Mouse (Mus musculus) lung, postnatal 0 days (tissue): ENCODE results near the gene Acox2. TPM values are rescaled to one million over a fixed set of nuclear protein-coding genes. Genes with fewer than 3 reads are reported as not detected.
"Not testable (repeated sequence)": the region's sequence is repeated elsewhere in the genome, so short reads cannot be mapped to it uniquely, and the experiment has no call there.

Experiments used
- ATAC-seq: fragments of 200-750 bp; cut with Nextera tagmentation; 2 replicates; pipeline ENCODE4 v1.8.0; 2017; ENCODE audit warnings: moderate library complexity
- DNase-seq: peaks from one replicate; pipeline ENCODE4 v3.0.0-alpha.2; 2016; ENCODE audit warnings: low spot score
- H3K27ac ChIP-seq: fragments of 300-500 bp; sonication (generic); 2 replicates; pipeline ENCODE4 v1.5.1; 2014; ENCODE audit warnings: antibody characterized with exemption, mild to moderate bottlenecking, low read length, mixed read lengths
- H3K27me3 ChIP-seq: fragments of 300-500 bp; sonication (generic); replicated peaks from 2 replicates; pipeline ENCODE4 v1.6.1; 2014; ENCODE audit warnings: low read length, mixed read lengths; ENCODE audit not compliant: insufficient read depth
- H3K36me3 ChIP-seq: fragments of 300-500 bp; sonication (generic); 2 replicates; pipeline ENCODE4 v1.6.1; 2014; ENCODE audit warnings: low read length, mixed read lengths; ENCODE audit not compliant: insufficient read depth
- H3K4me1 ChIP-seq: fragments of 300-500 bp; sonication (generic); 2 replicates; pipeline ENCODE4 v1.6.1; 2014; ENCODE audit warnings: antibody characterized with exemption, low read depth, low read length, mixed read lengths; ENCODE audit not compliant: insufficient read depth
- H3K4me2 ChIP-seq: fragments of 300-500 bp; sonication (generic); replicated peaks from 2 replicates; pipeline ENCODE4 v1.6.1; 2014; ENCODE audit warnings: low read depth, mild to moderate bottlenecking, low read length, moderate library complexity, mixed read lengths
- H3K4me3 ChIP-seq: fragments of 300-500 bp; sonication (generic); 2 replicates; pipeline ENCODE4 v1.5.1; 2014; ENCODE audit warnings: low read depth, low read length
- H3K9ac ChIP-seq: fragments of 300-500 bp; sonication (generic); replicated peaks from 2 replicates; pipeline ENCODE4 v1.6.1; 2014; ENCODE audit warnings: low read depth, mild to moderate bottlenecking
- H3K9me3 ChIP-seq: fragments of 300-500 bp; sonication (generic); 2 replicates; pipeline ENCODE4 v1.6.1; 2016; ENCODE audit warnings: low read length, mixed read lengths
- CTCF ChIP-seq: IDR thresholded peaks from 2 replicates; pipeline ENCODE4 v1.5.1; 2016; ENCODE audit warnings: antibody characterized with exemption, mild to moderate bottlenecking
- EP300 ChIP-seq: IDR thresholded peaks from 2 replicates; pipeline ENCODE4 v1.6.1; 2016; ENCODE audit warnings: antibody characterized with exemption, mild to moderate bottlenecking, control low read depth
- WGBS: fragments of 180-500 bp; shearing (Covaris S2); extraction: QIAGEN DNeasy Blood & Tissue Kit; methylation state at CpG from one replicate; pipeline ENCODE4 v1.1.7; 2014; 5-methylcytosine and 5-hydroxymethylcytosine counted together
- polyA plus RNA-seq: library from polyadenylated mRNA; unstranded; fragments of >200 nt; fragmentation: Nextera tagmentation; extraction: Ambion mirVana; gene quantifications from 2 replicates; pipeline ENCODE4 v1.2.1, GENCODE M21; 2015

Gene Acox2
- polyA plus RNA-seq, 1 experiment from 2014 or later: 6.3 TPM

DNA sequence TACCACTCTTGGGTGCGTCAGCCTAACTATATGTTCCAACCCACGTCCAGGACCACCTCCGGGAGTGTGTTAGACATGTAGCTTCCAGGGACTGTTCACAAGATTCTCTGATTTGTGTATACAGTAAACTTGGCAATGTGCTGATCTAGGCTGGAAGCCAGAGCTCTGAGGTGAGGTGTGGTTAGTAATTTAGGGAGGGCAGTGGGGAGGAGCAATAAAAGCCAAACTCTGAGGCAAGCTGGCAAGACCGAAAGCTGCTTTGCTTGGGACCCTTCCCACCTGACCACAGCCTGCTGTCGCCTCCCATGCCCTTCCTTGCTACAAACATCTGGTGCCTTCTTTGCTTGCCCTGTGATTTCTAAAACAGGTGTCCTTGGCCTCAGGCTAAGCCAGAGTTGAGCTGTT is 38.7 kb upstream of the Acox2 start:
- H3K9ac ChIP-seq: no peak overlapping the region
- H3K4me1 ChIP-seq: no peaks in the 10 kb centered on the region
- peak; percentile 32 for DNase-seq
- 0 out of 2 replicates have a peak, but pooled peaks have one; percentile 14 for ATAC-seq
- no peak overlapping the region for H3K4me2 ChIP-seq
- H3K36me3 ChIP-seq: no peaks in the 10 kb centered on the region
- TF ChIP-seq CTCF: no peak
- H3K4me3 ChIP-seq: no peak overlapping the region
- no peaks in the 10 kb centered on the region for H3K9me3 ChIP-seq
- H3K27ac ChIP-seq: no peak overlapping the region
- whole genome bisulfite sequencing: 47% methylated on average over 5 of the region's 5 CpGs
- no peaks in the 10 kb centered on the region for H3K27me3 ChIP-seq

DNA sequence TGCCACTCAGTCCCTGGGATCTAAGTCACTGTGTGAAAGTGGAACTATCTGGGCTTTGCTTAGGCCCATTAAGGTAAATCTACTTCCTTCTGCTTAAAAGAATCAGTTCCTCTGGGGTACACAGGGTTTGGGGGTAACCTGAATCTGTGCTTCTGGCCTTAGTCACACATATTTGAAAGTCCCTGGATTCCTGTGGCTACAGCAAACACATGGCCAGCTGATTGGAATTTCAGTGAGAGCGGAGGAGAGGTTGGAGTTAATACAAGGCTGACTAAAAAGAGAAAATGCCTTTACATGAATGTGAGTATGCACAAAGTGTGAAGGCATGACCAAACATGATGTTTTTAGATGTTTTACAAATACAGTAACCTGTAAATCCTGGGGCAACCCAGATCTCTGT is 35.1 kb upstream of the Acox2 start:
- Histone ChIP-seq H3K27me3 (no peaks in the 10 kb centered on the region), H3K9ac (no peak overlapping the region), H3K9me3 (no peaks in the 10 kb centered on the region), H3K4me2 (no peak overlapping the region), H3K4me1 (no peaks in the 10 kb centered on the region), H3K4me3 (no peak overlapping the region), H3K27ac (no peak overlapping the region), H3K36me3 (no peaks in the 10 kb centered on the region)
- 65% methylated on average over 1 of the region's 1 CpGs for WGBS
- TF ChIP-seq CTCF (no peak), EP300 (no peak)
- ATAC-seq: no peak
- DNase-seq: no peak

GRCm38 (mm10) chr14:8286595-8286994 is 27.4 kb upstream of the Acox2 start:
- not testable (repeated sequence) for H3K4me1 ChIP-seq, H3K27me3 ChIP-seq, DNase-seq, H3K27ac ChIP-seq, H3K9me3 ChIP-seq, H3K4me2 ChIP-seq, H3K9ac ChIP-seq, H3K36me3 ChIP-seq, H3K4me3 ChIP-seq
- 82% methylated on average over 5 of the region's 5 CpGs for WGBS
- peak; percentile 71 for ATAC-seq

- Histone ChIP-seq H3K4me2 (no peak overlapping the region), H3K4me3 (no peak overlapping the region), H3K4me1 (no peaks in the 10 kb centered on the region; the same call in 1 of the 2 replicates), H3K27ac (no peak overlapping the region), H3K36me3 (no peaks in the 10 kb centered on the region), H3K27me3 (no peaks in the 10 kb centered on the region), H3K9ac (no peak overlapping the region), H3K9me3 (no peaks in the 10 kb centered on the region)
- DNase-seq (no peak), ATAC-seq (no peak)
- TF ChIP-seq CTCF: no peak
- TF ChIP-seq EP300: no peak
Measured at GRCm38 (mm10) chr14:8283784-8284183, 24.6 kb upstream of the Acox2 start.

DNA sequence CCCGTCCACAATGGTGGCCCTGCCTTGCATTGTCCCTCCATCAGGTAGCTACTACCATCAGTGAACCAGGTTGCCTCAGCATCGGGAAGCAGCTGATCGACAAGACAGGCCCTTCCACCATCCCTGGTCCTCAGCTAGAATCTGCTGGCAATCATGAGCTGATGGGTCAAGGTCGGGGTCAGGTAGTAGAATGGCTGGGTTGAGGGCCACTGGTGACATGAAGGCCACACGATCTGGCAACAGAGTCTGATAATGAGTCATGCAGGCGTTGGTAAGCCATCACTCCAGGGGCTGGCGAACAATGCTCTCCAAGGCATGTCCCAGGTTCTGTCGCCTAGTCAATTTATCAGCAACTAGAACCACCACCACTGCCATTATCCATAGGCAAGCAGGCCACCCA is 12.1 kb upstream of the Acox2 start:
- not testable (repeated sequence) for H3K27me3 ChIP-seq, H3K4me1 ChIP-seq, H3K27ac ChIP-seq, H3K9ac ChIP-seq, DNase-seq, ATAC-seq, H3K4me3 ChIP-seq, H3K36me3 ChIP-seq, H3K4me2 ChIP-seq, H3K9me3 ChIP-seq
- WGBS: 79% methylated on average over 8 of the region's 8 CpGs

DNA sequence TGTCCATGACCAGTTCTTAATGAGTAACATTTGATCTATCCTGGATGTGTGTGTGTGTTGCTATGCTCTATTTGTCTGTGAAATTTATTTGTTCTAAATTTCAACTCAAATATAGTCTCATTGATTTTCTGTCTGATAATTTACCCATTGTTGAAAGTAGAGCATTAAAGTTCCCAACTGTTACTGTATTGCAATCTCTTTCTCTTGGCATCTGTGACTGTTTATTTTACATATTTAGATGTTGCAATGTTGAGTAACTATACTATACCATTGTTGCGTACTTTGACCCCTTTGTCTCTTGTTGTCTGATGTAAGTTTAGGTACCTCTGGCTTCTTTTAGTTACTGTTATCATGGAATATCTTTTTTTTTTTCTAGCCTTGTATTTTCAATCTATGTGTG is 5.2 kb upstream of the Acox2 start:
- Histone ChIP-seq H3K4me2 (no peak overlapping the region), H3K27me3 (no peaks in the 10 kb centered on the region), H3K36me3 (no peaks in the 10 kb centered on the region), H3K9ac (no peak overlapping the region), H3K4me1 (no peaks in the 10 kb centered on the region), H3K27ac (no peak overlapping the region), H3K9me3 (no peaks in the 10 kb centered on the region), H3K4me3 (no peak overlapping the region)
- DNase-seq: no peak
- ATAC-seq: no peak
- TF ChIP-seq CTCF: no peak
- TF ChIP-seq EP300: no peak
- WGBS: 87% methylated on average over 1 of the region's 1 CpGs

GRCm38 (mm10) chr14:8262242-8262641 is 3.1 kb upstream of the Acox2 start:
- 53% methylated on average over 1 of the region's 1 CpGs for whole genome bisulfite sequencing
- no peak overlapping the region for H3K27ac ChIP-seq
- no peak overlapping the region for H3K4me3 ChIP-seq
- H3K9me3 ChIP-seq: no peaks in the 10 kb centered on the region
- TF ChIP-seq EP300: no peak
- TF ChIP-seq CTCF: no peak
- ATAC-seq (no peak), DNase-seq (no peak)
- no peak overlapping the region for H3K9ac ChIP-seq
- H3K4me2 ChIP-seq: no peak overlapping the region
- no peaks in the 10 kb centered on the region for H3K27me3 ChIP-seq
- H3K4me1 ChIP-seq: peaks cover 4% of the 10 kb centered on the region; the same call in 1 of the 2 replicates
- no peaks in the 10 kb centered on the region for H3K36me3 ChIP-seq
